Mouse (Mus musculus): Measurements from ENCODE around the gene Thsd4. TPM values are rescaled to one million over a fixed set of nuclear protein-coding genes. Genes with fewer than 3 reads are reported as not detected.

The Thsd4 gene
- polyA plus RNA-seq, 1 experiment from 2014 or later, result 31.6 TPM

DNA sequence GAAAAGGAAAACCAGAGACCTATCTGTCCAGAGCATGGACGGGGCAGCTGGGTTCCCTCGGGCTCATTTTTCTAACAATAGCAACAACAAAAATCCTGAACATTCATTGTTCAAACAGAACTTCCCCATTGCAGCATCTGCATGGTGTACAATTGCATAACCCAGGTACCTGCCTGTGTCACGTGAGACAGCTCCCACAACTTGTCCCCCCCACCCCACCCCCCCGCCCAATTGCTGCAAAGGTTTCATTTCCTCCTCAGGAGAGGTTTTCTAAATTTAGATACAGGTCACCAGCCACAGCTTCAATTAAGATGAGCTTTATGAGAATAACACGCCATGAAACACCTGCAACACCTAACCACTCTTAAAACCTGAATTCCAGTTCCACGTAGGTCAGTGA is 303.4 kb downstream of the Thsd4 start:
- H3K9me3 ChIP-seq, result no peaks in the 10 kb centered on the region
- no peak overlapping the region for H3K4me3 ChIP-seq
- H3K27ac ChIP-seq, result no peak overlapping the region
- no peaks in the 10 kb centered on the region for H3K27me3 ChIP-seq
- peaks cover 7% of the 10 kb centered on the region for H3K4me1 ChIP-seq
- 36% methylated on average over 6 of the region's 6 CpGs for WGBS
- no peak overlapping the region for H3K9ac ChIP-seq
- ATAC-seq (ENCODE audit: insufficient number of reproducible peaks, low FRiP score, low TSS enrichment, low read depth), result no peak
- no peak overlapping the region for H3K4me2 ChIP-seq
- no peaks in the 10 kb centered on the region for H3K36me3 ChIP-seq

DNA sequence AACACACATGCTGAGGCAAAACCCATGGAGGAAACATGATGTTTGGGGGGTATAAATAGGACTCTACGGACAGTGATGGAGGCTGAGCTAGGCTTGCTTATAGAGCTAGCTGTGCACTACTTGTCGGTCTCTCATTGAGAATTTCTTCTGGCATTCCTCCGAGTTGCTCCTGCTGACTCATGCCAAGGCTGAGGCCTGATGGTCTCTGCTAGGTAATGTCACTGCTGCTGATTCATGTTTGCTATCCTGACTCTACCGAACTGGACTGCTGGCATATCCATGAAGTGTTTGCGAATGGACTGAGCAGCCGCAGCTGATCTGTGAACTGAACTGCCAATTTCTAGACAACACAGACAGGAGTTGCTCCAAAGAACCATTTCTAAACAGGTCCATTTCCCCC is 305.8 kb downstream of the Thsd4 start:
- Histone ChIP-seq H3K27ac (no peak overlapping the region), H3K36me3 (no peaks in the 10 kb centered on the region), H3K4me3 (no peak overlapping the region), H3K4me1 (peaks cover 11% of the 10 kb centered on the region), H3K9me3 (no peaks in the 10 kb centered on the region), H3K9ac (no peak overlapping the region), H3K4me2 (no peak overlapping the region), H3K27me3 (no peaks in the 10 kb centered on the region)
- no peak for ATAC-seq (ENCODE audit: insufficient number of reproducible peaks, low FRiP score, low TSS enrichment, low read depth)
- 88% methylated on average over 6 of the region's 6 CpGs for WGBS

- Histone ChIP-seq H3K4me3 (no peak overlapping the region), H3K36me3 (no peaks in the 10 kb centered on the region), H3K4me1 (peaks cover 7% of the 10 kb centered on the region), H3K9ac (no peak overlapping the region), H3K9me3 (no peaks in the 10 kb centered on the region), H3K27me3 (no peaks in the 10 kb centered on the region), H3K27ac (no peak overlapping the region), H3K4me2 (no peak overlapping the region)
- no peak for ATAC-seq (ENCODE audit: insufficient number of reproducible peaks, low FRiP score, low TSS enrichment, low read depth)
- WGBS, result 37% methylated on average over 1 of the region's 1 CpGs
Measured at GRCm38 (mm10) chr9:60213111-60213510, 308.7 kb downstream of the Thsd4 start.

GRCm38 (mm10) chr9:60208843-60209242 is 313.0 kb downstream of the Thsd4 start:
- Histone ChIP-seq H3K9me3 (no peaks in the 10 kb centered on the region), H3K4me2 (no peak overlapping the region), H3K4me3 (no peak overlapping the region), H3K9ac (no peak overlapping the region), H3K27ac (no peak overlapping the region), H3K36me3 (no peaks in the 10 kb centered on the region), H3K27me3 (no peaks in the 10 kb centered on the region), H3K4me1 (peaks cover 6% of the 10 kb centered on the region)
- no peak for ATAC-seq (ENCODE audit: insufficient number of reproducible peaks, low FRiP score, low TSS enrichment, low read depth)
- 95% methylated on average over 1 of the region's 1 CpGs for WGBS

GRCm38 (mm10) chr9:60203141-60203540 is 318.7 kb downstream of the Thsd4 start:
- whole genome bisulfite sequencing, result 74% methylated on average over 7 of the region's 7 CpGs

GRCm38 (mm10) chr9:60200436-60200835 is 321.4 kb downstream of the Thsd4 start:
- H3K36me3 ChIP-seq, result no peaks in the 10 kb centered on the region
- H3K9ac ChIP-seq, result no peak overlapping the region
- H3K27ac ChIP-seq, result no peak overlapping the region
- no peak overlapping the region for H3K4me2 ChIP-seq
- peaks cover 21% of the 10 kb centered on the region for H3K4me1 ChIP-seq
- WGBS, result 74% methylated on average over 2 of the region's 2 CpGs
- H3K9me3 ChIP-seq, result no peaks in the 10 kb centered on the region
- no peaks in the 10 kb centered on the region for H3K27me3 ChIP-seq
- ATAC-seq (ENCODE audit: insufficient number of reproducible peaks, low FRiP score, low TSS enrichment, low read depth), result no peak
- no peak overlapping the region for H3K4me3 ChIP-seq

More at GRCm38 (mm10) chr9:60203141-60203540, 318.7 kb downstream of the Thsd4 start:
- no peak overlapping the region for H3K9ac ChIP-seq
- H3K36me3 ChIP-seq, result no peaks in the 10 kb centered on the region
- H3K4me1 ChIP-seq, result peaks cover 14% of the 10 kb centered on the region
- no peak overlapping the region for H3K27ac ChIP-seq
- H3K4me3 ChIP-seq, result no peak overlapping the region
- H3K27me3 ChIP-seq, result no peaks in the 10 kb centered on the region
- H3K4me2 ChIP-seq, result no peak overlapping the region
- ATAC-seq (ENCODE audit: insufficient number of reproducible peaks, low FRiP score, low TSS enrichment, low read depth), result no peak
- no peaks in the 10 kb centered on the region for H3K9me3 ChIP-seq

DNA sequence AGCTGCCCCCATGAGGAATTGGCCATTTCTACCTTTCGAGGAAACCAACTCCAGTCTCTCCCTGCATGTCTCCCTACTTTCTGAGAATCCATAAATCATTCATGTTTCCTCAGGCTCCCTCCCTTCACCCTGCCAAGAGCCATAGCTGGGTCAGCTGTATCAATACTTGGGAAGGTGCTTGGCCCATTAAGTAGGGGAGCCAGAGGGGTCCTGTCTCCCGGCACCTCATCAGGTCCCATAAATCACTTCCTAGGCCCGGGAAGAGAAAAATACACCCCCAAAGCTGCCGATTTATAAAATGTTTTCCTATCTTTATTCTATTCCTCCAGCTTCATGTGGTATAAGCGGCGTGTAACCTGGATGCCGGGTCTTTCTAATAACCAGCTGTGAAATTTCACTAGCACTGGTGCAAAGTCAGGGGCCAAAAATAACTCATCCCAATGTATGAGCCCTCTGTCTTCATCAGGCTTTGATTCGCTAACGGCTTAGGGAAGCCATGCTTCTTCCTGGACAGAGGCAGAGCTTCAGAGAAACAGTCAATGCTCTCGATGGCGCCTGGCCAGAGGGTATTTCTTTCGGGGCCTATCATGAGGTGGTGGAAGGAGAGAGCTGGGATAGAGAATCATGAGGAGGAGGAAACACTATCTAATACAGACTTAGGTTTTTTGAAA is 323.2 kb downstream of the Thsd4 start:
- Histone ChIP-seq H3K4me2 (no peak overlapping the region), H3K4me1 (peaks cover 21% of the 10 kb centered on the region)

GRCm38 (mm10) chr9:60195502-60195901 is 326.3 kb downstream of the Thsd4 start:
- 79% methylated on average over 2 of the region's 2 CpGs for WGBS
- H3K27ac ChIP-seq, result no peak overlapping the region
- no peak overlapping the region for H3K4me3 ChIP-seq
- no peak overlapping the region for H3K4me2 ChIP-seq
- H3K9me3 ChIP-seq, result no peaks in the 10 kb centered on the region
- no peaks in the 10 kb centered on the region for H3K27me3 ChIP-seq
- no peaks in the 10 kb centered on the region for H3K36me3 ChIP-seq
- H3K9ac ChIP-seq, result no peak overlapping the region
- ATAC-seq (ENCODE audit: insufficient number of reproducible peaks, low FRiP score, low TSS enrichment, low read depth), result no peak
- H3K4me1 ChIP-seq, result peaks cover 16% of the 10 kb centered on the region

More for the DNA sequence above, 323.2 kb downstream of the Thsd4 start:
- no peak overlapping the region for H3K4me3 ChIP-seq
- no peaks in the 10 kb centered on the region for H3K9me3 ChIP-seq
- no peaks in the 10 kb centered on the region for H3K27me3 ChIP-seq
- 61% methylated on average over 12 of the region's 12 CpGs for WGBS
- H3K9ac ChIP-seq, result no peak overlapping the region
- no peak overlapping the region for H3K27ac ChIP-seq
- ATAC-seq (ENCODE audit: insufficient number of reproducible peaks, low FRiP score, low TSS enrichment, low read depth), result no peak
- no peaks in the 10 kb centered on the region for H3K36me3 ChIP-seq

DNA sequence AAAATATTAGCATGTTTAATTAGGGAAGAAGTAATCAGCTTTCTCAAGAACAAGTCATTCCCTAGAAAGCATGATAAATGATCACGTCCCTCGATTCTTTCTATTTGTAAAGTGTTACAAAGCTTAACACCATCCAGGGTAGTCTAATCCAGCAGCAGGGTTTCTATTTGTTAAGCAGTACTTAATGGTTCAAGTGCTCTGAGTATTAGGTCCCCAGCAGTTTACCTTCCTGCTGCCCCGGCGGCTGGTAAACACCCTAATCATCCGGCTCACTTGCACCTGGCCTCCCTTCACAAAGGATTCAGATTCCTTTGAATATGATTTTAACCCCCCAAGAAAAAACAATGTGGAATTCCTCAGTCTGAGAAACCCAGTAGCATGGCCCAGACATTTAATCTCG is 326.9 kb downstream of the Thsd4 start:
- peaks cover 16% of the 10 kb centered on the region for H3K4me1 ChIP-seq
- no peak overlapping the region for H3K27ac ChIP-seq
- H3K4me3 ChIP-seq, result no peak overlapping the region
- H3K9me3 ChIP-seq, result no peaks in the 10 kb centered on the region
- WGBS, result 74% methylated on average over 6 of the region's 6 CpGs
- H3K9ac ChIP-seq, result no peak overlapping the region
- H3K27me3 ChIP-seq, result no peaks in the 10 kb centered on the region
- ATAC-seq (ENCODE audit: insufficient number of reproducible peaks, low FRiP score, low TSS enrichment, low read depth), result no peak
- H3K4me2 ChIP-seq, result no peak overlapping the region
- H3K36me3 ChIP-seq, result no peaks in the 10 kb centered on the region

GRCm38 (mm10) chr9:60192321-60192720 is 329.5 kb downstream of the Thsd4 start:
- no peak overlapping the region for H3K4me2 ChIP-seq
- H3K4me3 ChIP-seq, result no peak overlapping the region
- H3K4me1 ChIP-seq, result 0 out of 2 replicates have a peak, but pooled peaks cover 2% of the 10 kb centered on the region
- H3K9ac ChIP-seq, result no peak overlapping the region
- 78% methylated on average over 5 of the region's 5 CpGs for WGBS
- no peaks in the 10 kb centered on the region for H3K36me3 ChIP-seq
- no peak for ATAC-seq (ENCODE audit: insufficient number of reproducible peaks, low FRiP score, low TSS enrichment, low read depth)
- no peaks in the 10 kb centered on the region for H3K27me3 ChIP-seq
- no peaks in the 10 kb centered on the region for H3K9me3 ChIP-seq
- H3K27ac ChIP-seq, result no peak overlapping the region

- Histone ChIP-seq H3K27me3 (no peaks in the 10 kb centered on the region), H3K4me1 (peaks cover 4% of the 10 kb centered on the region; the same call in 1 of the 2 replicates), H3K27ac (no peak overlapping the region), H3K9me3 (no peaks in the 10 kb centered on the region), H3K4me2 (no peak overlapping the region), H3K4me3 (no peak overlapping the region), H3K36me3 (no peaks in the 10 kb centered on the region), H3K9ac (no peak overlapping the region)
- no peak for ATAC-seq (ENCODE audit: insufficient number of reproducible peaks, low FRiP score, low TSS enrichment, low read depth)
- 64% methylated on average over 2 of the region's 2 CpGs for WGBS
Measured at GRCm38 (mm10) chr9:60187437-60187836, 334.4 kb downstream of the Thsd4 start.

GRCm38 (mm10) chr9:60186948-60187347 is 334.9 kb downstream of the Thsd4 start:
- no peaks in the 10 kb centered on the region for H3K9me3 ChIP-seq
- H3K27ac ChIP-seq, result no peak overlapping the region
- no peak overlapping the region for H3K4me2 ChIP-seq
- no peaks in the 10 kb centered on the region for H3K36me3 ChIP-seq
- WGBS, result 69% methylated on average over 7 of the region's 7 CpGs
- H3K9ac ChIP-seq, result no peak overlapping the region
- ATAC-seq (ENCODE audit: insufficient number of reproducible peaks, low FRiP score, low TSS enrichment, low read depth), result no peak
- no peak overlapping the region for H3K4me3 ChIP-seq
- no peaks in the 10 kb centered on the region for H3K27me3 ChIP-seq
- peaks cover 4% of the 10 kb centered on the region; the same call in 1 of the 2 replicates for H3K4me1 ChIP-seq

- ATAC-seq (ENCODE audit: insufficient number of reproducible peaks, low FRiP score, low TSS enrichment, low read depth), result no peak
- no peaks in the 10 kb centered on the region for H3K27me3 ChIP-seq
- WGBS, result 23% methylated on average over 3 of the region's 3 CpGs
Measured at GRCm38 (mm10) chr9:60184083-60184482, 337.8 kb downstream of the Thsd4 start.

More at GRCm38 (mm10) chr9:60184083-60184482, 337.8 kb downstream of the Thsd4 start:
- no peak overlapping the region for H3K27ac ChIP-seq
- peaks cover 4% of the 10 kb centered on the region; the same call in 1 of the 2 replicates for H3K4me1 ChIP-seq
- H3K4me3 ChIP-seq, result no peak overlapping the region
- H3K9me3 ChIP-seq, result no peaks in the 10 kb centered on the region
- no peak overlapping the region for H3K4me2 ChIP-seq
- no peak overlapping the region for H3K9ac ChIP-seq
- H3K36me3 ChIP-seq, result no peaks in the 10 kb centered on the region
